Mouse (Mus musculus) forebrain, postnatal 0 days (tissue): ENCODE results near the gene Rhox4e. TPM values are rescaled to one million over a fixed set of nuclear protein-coding genes. Genes with fewer than 3 reads are reported as not detected.
"Not testable (repeated sequence)": the region's sequence is repeated elsewhere in the genome, so short reads cannot be mapped to it uniquely, and the experiment has no call there.

Experiments
- ATAC-seq: fragments of 200-750 bp; cut with Nextera tagmentation; 2 replicates; pipeline ENCODE4 v1.8.0; 2017; ENCODE audit warnings: mild to moderate bottlenecking, moderate library complexity
- DNase-seq: peaks from one replicate; pipeline ENCODE4 v3.0.0-alpha.2; 2015
- H3K27ac ChIP-seq: fragments of 300-500 bp; sonication (generic); 2 replicates; pipeline ENCODE4 v1.5.1; 2014; ENCODE audit warnings: low read depth, mild to moderate bottlenecking, antibody characterized with exemption, low read length, moderate library complexity, mixed read lengths
- H3K27me3 ChIP-seq: fragments of 300-500 bp; sonication (generic); 2 replicates; pipeline ENCODE4 v1.6.1; 2014; ENCODE audit warnings: mild to moderate bottlenecking, low read length, mixed read lengths; ENCODE audit not compliant: insufficient read depth
- H3K36me3 ChIP-seq: fragments of 300-500 bp; sonication (generic); 2 replicates; pipeline ENCODE4 v1.6.1; 2014; ENCODE audit warnings: mild to moderate bottlenecking, moderate library complexity; ENCODE audit not compliant: insufficient read depth
- H3K4me1 ChIP-seq: fragments of 300-500 bp; sonication (generic); 2 replicates; pipeline ENCODE4 v1.6.1; 2014; ENCODE audit warnings: antibody characterized with exemption; ENCODE audit not compliant: insufficient read depth
- H3K4me2 ChIP-seq: fragments of 300-500 bp; sonication (generic); 2 replicates; pipeline ENCODE4 v1.6.1; 2014; ENCODE audit warnings: low read depth, mild to moderate bottlenecking, moderate library complexity
- H3K4me3 ChIP-seq: fragments of 300-500 bp; sonication (generic); 2 replicates; pipeline ENCODE4 v1.5.1; 2014; ENCODE audit warnings: low read depth, low read length, mixed read lengths
- H3K9ac ChIP-seq: fragments of 300-500 bp; sonication (generic); 2 replicates; pipeline ENCODE4 v1.6.1; 2014; ENCODE audit warnings: mild to moderate bottlenecking
- H3K9me3 ChIP-seq: fragments of 300-500 bp; sonication (generic); 2 replicates; pipeline ENCODE4 v1.6.1; 2016; ENCODE audit warnings: low read length
- WGBS: fragments of 180-500 bp; shearing (Covaris S2); extraction: QIAGEN DNeasy Blood & Tissue Kit; methylation state at CpG from one replicate; pipeline ENCODE4 v1.1.7; 2014; 5-methylcytosine and 5-hydroxymethylcytosine counted together
- polyA plus RNA-seq: library from polyadenylated mRNA; unstranded; fragments of >200 nt; fragmentation: Nextera tagmentation; extraction: Ambion mirVana; gene quantifications from 2 replicates; pipeline ENCODE4 v1.2.1, GENCODE M21; 2015
- total RNA-seq: library from RNA; depleted of rRNA; stranded (reverse); fragments of >200 nt; gene quantifications from 2 replicates; pipeline ENCODE4 v1.2.3, GENCODE M21; 2014; rRNA removed

Rhox4e gene
- not detected in 2 replicates for total RNA-seq
- polyA plus RNA-seq: not detected in 2 replicates

DNA sequence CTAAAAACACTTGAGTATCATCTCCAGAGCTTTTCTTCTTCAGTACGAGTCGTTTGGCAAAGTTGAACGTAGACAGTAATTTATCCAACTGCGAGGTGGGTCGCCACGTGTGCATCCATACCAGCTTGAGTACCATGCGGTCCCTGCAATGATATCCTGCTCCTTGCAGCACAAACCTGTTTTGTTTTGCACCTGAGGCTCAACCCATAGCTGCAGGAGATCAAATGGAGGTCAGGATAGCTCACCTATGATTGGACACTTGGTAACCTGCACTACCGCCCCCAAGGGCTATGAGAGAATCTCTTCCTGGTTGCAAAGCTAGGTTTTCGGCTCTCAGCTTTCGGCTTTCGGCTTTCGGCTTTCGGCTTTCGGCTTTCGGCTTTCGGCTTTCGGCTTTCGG lies at the start of gene Rhox4e:
Rhox4e (plus strand) TSS at position 301 of the 400 bp plus-strand sequence.
- not testable (repeated sequence) for H3K9ac ChIP-seq, H3K27ac ChIP-seq, H3K9me3 ChIP-seq, DNase-seq, H3K4me3 ChIP-seq, H3K36me3 ChIP-seq, ATAC-seq, H3K27me3 ChIP-seq, H3K4me1 ChIP-seq, H3K4me2 ChIP-seq
- WGBS: 94% methylated on average over 10 of the region's 18 CpGs

DNA sequence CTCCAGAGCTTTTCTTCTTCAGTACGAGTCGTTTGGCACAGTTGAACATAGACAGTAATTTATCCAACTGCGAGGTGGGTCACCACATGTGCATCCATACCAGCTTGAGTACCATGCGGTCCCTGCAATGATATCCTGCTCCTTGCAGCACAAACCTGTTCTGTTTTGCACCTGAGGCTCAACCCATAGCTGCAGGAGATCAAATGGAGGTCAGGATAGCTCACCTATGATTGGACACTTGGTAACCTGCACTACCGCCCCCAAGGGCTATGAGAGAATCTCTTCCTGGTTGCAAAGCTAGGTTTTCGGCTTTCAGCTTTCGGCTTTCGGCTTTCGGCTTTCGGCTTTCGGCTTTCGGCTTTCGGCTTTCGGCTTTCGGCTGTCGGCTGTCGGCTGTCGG lies 43.2 kb upstream of the Rhox4e start, which contains the start of gene Rhox4d:
Rhox4d (plus strand) TSS at position 301 of the 400 bp plus-strand sequence.
- H3K4me2 ChIP-seq, H3K4me3 ChIP-seq, H3K36me3 ChIP-seq, DNase-seq, H3K27ac ChIP-seq, H3K27me3 ChIP-seq, ATAC-seq, H3K9me3 ChIP-seq, H3K4me1 ChIP-seq, H3K9ac ChIP-seq: not testable (repeated sequence)
- WGBS: 92% methylated on average over 16 of the region's 18 CpGs

DNA sequence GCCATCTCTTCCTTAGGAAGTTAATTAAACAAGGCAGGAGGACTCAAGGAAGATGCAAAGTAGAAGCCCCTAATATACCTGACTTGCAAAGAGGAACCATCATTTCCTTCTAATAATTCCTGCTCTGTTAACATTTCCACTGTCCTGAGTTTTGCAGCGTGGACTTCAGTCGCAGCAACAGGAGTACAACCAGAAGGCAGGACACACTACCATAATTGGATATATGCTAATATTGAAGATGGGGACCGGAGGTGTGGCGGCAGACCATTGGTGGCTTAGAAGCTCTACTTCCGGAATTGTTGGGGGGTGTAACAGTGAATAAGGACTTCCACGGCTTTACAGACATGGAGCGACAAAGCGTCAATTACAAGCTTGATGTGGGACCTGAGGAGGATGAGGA lies 27.1 kb upstream of the Rhox4e start, which contains the start of gene Rhox2e:
Rhox2e (plus strand) TSS at position 301 of the 400 bp plus-strand sequence.
- DNase-seq, H3K4me1 ChIP-seq, ATAC-seq, H3K9me3 ChIP-seq, H3K4me3 ChIP-seq, H3K4me2 ChIP-seq, H3K27ac ChIP-seq, H3K9ac ChIP-seq, H3K36me3 ChIP-seq, H3K27me3 ChIP-seq: not testable (repeated sequence)
- WGBS: 88% methylated on average over 2 of the region's 8 CpGs

DNA sequence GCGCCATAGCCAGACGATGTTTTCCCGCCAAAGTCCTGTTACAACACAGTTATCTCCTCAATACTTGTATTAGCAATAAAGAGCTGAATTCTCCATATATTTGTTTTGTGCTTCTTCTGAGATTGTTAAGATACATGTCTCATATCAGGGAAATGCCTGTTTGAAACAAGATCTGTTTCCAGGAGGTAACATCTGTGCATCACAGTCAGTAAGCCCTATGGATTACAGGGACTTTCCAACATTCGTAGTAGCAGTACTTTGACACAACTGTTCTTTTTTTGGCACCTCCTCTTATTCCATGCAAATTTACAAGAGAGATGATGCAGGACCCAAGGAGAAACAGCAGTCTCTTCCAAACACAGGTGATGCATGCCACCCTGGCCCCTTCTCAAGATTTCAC lies 15.5 kb upstream of the Rhox4e start, which contains the start of gene Rhox3e:
Rhox3e (plus strand) TSS at position 301 of the 400 bp plus-strand sequence.
- DNase-seq, ATAC-seq, H3K9ac ChIP-seq, H3K27me3 ChIP-seq, H3K9me3 ChIP-seq, H3K36me3 ChIP-seq, H3K4me2 ChIP-seq, H3K27ac ChIP-seq, H3K4me3 ChIP-seq, H3K4me1 ChIP-seq: not testable (repeated sequence)
- 100% methylated on average over 1 of the region's 4 CpGs for WGBS

DNA sequence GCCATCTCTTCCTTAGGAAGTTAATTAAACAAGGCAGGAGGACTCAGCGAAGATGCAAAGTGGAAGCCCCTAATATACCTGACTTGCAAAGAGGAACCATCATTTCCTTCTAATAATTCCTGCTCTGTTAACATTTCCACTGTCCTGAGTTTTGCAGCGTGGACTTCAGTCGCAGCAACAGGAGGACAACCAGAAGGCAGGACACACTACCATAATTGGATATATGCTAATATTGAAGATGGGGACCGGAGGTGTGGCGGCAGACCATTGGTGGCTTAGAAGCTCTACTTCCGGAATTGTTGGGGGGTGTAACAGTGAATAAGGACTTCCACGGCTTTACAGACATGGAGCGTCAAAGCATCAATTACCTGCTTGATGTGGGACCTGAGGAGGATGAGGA lies 13.9 kb downstream of the Rhox4e start, which contains the start of gene Rhox2f:
Rhox2f (plus strand) TSS at position 301 of the 400 bp plus-strand sequence.
- WGBS: 89% methylated on average over 6 of the region's 8 CpGs
- not testable (repeated sequence) for ATAC-seq, H3K27me3 ChIP-seq, H3K4me1 ChIP-seq, H3K4me2 ChIP-seq, H3K36me3 ChIP-seq, H3K9me3 ChIP-seq, H3K9ac ChIP-seq, H3K27ac ChIP-seq, DNase-seq, H3K4me3 ChIP-seq

DNA sequence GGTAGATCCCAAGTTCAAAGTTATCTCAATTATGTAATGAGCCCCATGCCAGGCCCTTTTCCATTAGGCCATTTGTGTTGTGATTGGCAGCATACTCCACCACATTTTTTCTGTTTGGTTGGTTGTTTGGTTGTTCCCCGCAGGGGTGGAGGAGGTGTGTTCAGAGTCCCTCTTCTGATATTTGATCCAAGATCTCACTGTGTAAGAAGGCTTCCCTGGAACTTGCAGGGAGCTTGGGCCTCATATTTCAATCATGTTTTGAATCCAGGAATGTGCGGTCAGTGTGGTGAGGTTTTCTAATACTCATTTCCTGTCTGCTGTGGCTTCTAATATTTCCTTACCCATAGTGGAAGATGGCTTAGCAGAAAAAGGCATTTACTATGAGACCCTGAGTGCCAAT lies 15.4 kb downstream of the Rhox4e start:
- not testable (repeated sequence) for H3K9ac ChIP-seq, H3K4me1 ChIP-seq, H3K36me3 ChIP-seq, H3K9me3 ChIP-seq, H3K27me3 ChIP-seq, H3K27ac ChIP-seq, H3K4me2 ChIP-seq, DNase-seq, H3K4me3 ChIP-seq, ATAC-seq
- 49% methylated on average over 2 of the region's 2 CpGs for WGBS

DNA sequence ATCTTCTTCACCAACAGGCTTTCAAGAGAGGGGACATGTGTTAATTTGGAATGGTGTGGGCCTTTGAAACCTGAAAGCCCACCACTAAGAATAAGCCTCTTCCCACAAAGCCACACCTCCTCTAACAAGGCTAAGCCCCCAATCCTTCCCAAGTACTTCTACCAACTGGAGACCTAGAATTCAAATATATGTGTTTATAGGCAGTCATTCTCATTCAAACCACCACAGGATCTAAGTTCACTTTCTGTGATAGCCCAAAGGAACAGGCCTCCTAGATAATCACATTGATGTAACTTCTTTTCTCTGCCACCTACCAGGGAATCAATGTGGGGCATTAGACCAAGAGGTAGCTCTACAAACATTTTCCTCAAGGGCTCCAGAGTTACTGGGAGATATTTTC lies 23.5 kb downstream of the Rhox4e start, which contains the start of gene Rhox3f:
Rhox3f (plus strand) TSS at position 301 of the 400 bp plus-strand sequence.
- H3K27me3 ChIP-seq, DNase-seq, H3K4me3 ChIP-seq, H3K9ac ChIP-seq, H3K9me3 ChIP-seq, H3K36me3 ChIP-seq, H3K4me2 ChIP-seq, H3K27ac ChIP-seq, H3K4me1 ChIP-seq, ATAC-seq: not testable (repeated sequence)

DNA sequence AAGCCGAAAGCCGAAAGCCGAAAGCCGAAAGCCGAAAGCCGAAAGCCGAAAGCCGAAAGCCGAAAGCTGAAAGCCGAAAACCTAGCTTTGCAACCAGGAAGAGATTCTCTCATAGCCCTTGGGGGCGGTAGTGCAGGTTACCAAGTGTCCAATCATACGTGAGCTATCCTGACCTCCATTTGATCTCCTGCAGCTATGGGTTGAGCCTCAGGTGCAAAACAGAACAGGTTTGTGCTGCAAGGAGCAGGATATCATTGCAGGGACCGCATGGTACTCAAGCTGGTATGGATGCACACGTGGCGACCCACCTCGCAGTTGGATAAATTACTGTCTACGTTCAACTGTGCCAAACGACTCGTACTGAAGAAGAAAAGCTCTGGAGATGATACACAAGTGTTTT lies 50.4 kb downstream of the Rhox4e start, which contains the start of gene Rhox4f:
Rhox4f (minus strand) TSS at position 101 of the 400 bp plus-strand sequence.
- H3K4me3 ChIP-seq, ATAC-seq, DNase-seq, H3K4me2 ChIP-seq, H3K4me1 ChIP-seq, H3K9ac ChIP-seq, H3K27ac ChIP-seq, H3K36me3 ChIP-seq, H3K27me3 ChIP-seq, H3K9me3 ChIP-seq: not testable (repeated sequence)
- WGBS: 95% methylated on average over 15 of the region's 19 CpGs

Other genes starting within 250 kb of the Rhox4e start
- gene Rhox3a2, start 177.4 kb upstream of the Rhox4e start, total RNA-seq: not detected in 2 replicates
- gene Rhox3a2, start 177.4 kb upstream of the Rhox4e start, polyA plus RNA-seq: not detected in 2 replicates
- not detected in 2 replicates for gene Rhox4a2, start 166.6 kb upstream of the Rhox4e start, total RNA-seq
- not detected in 2 replicates for gene Rhox4a2, start 166.6 kb upstream of the Rhox4e start, polyA plus RNA-seq
- gene Rhox2b, start 145.3 kb upstream of the Rhox4e start, total RNA-seq: not detected in 2 replicates
- not detected in 2 replicates for gene Rhox2b, start 145.3 kb upstream of the Rhox4e start, polyA plus RNA-seq
- gene Rhox4b, start 124.9 kb upstream of the Rhox4e start, total RNA-seq: not detected in 2 replicates
- gene Rhox4b, start 124.9 kb upstream of the Rhox4e start, polyA plus RNA-seq: not detected in 2 replicates
- not detected in 2 replicates for gene Rhox2c, start 103.7 kb upstream of the Rhox4e start, total RNA-seq
- gene Rhox2c, start 103.7 kb upstream of the Rhox4e start, polyA plus RNA-seq: not detected in 2 replicates
- gene Rhox3c, start 98.8 kb upstream of the Rhox4e start, total RNA-seq: not detected in 2 replicates
- not detected in 2 replicates for gene Rhox3c, start 98.8 kb upstream of the Rhox4e start, polyA plus RNA-seq
- not detected in 2 replicates for gene Rhox4c, start 77.1 kb upstream of the Rhox4e start, total RNA-seq
- not detected in 2 replicates for gene Rhox4c, start 77.1 kb upstream of the Rhox4e start, polyA plus RNA-seq
- not detected in 2 replicates for gene Rhox2d, start 64.0 kb upstream of the Rhox4e start, total RNA-seq
- not detected in 2 replicates for gene Rhox2d, start 64.0 kb upstream of the Rhox4e start, polyA plus RNA-seq
- not detected in 2 replicates for gene Rhox4d, start 43.1 kb upstream of the Rhox4e start, total RNA-seq
- gene Rhox4d, start 43.1 kb upstream of the Rhox4e start, polyA plus RNA-seq: not detected in 2 replicates
- gene Rhox2e, start 27.0 kb upstream of the Rhox4e start, total RNA-seq: not detected in 2 replicates
- gene Rhox2e, start 27.0 kb upstream of the Rhox4e start, polyA plus RNA-seq: not detected in 2 replicates
- gene Rhox3e, start 15.4 kb upstream of the Rhox4e start, total RNA-seq: not detected in 2 replicates
- not detected in 2 replicates for gene Rhox3e, start 15.4 kb upstream of the Rhox4e start, polyA plus RNA-seq
- gene Rhox2f, start 14.0 kb downstream of the Rhox4e start, total RNA-seq: not detected in 2 replicates
- gene Rhox2f, start 14.0 kb downstream of the Rhox4e start, polyA plus RNA-seq: not detected in 2 replicates
- gene Rhox3f, start 23.6 kb downstream of the Rhox4e start, total RNA-seq: not detected in 2 replicates
- gene Rhox3f, start 23.6 kb downstream of the Rhox4e start, polyA plus RNA-seq: not detected in 2 replicates
- not detected in 2 replicates for gene Rhox4f, start 50.3 kb downstream of the Rhox4e start, total RNA-seq
- not detected in 2 replicates for gene Rhox4f, start 50.3 kb downstream of the Rhox4e start, polyA plus RNA-seq
- gene Rhox3g, start 71.2 kb downstream of the Rhox4e start, total RNA-seq: not detected in 2 replicates
- gene Rhox3g, start 71.2 kb downstream of the Rhox4e start, polyA plus RNA-seq: not detected in 2 replicates
- gene Rhox2g, start 86.1 kb downstream of the Rhox4e start, total RNA-seq: not detected in 2 replicates
- gene Rhox2g, start 86.1 kb downstream of the Rhox4e start, polyA plus RNA-seq: not detected in 2 replicates
- not detected in 2 replicates for gene Rhox4g, start 93.9 kb downstream of the Rhox4e start, total RNA-seq
- not detected in 2 replicates for gene Rhox4g, start 93.9 kb downstream of the Rhox4e start, polyA plus RNA-seq
- gene Rhox3h, start 111.4 kb downstream of the Rhox4e start, total RNA-seq: not detected in 2 replicates
- gene Rhox3h, start 111.4 kb downstream of the Rhox4e start, polyA plus RNA-seq: not detected in 2 replicates
- not detected in 2 replicates for gene Rhox2h, start 115.9 kb downstream of the Rhox4e start, total RNA-seq
- gene Rhox2h, start 115.9 kb downstream of the Rhox4e start, polyA plus RNA-seq: not detected in 2 replicates
- not detected in 2 replicates for gene Rhox5, start 247.4 kb downstream of the Rhox4e start, total RNA-seq
- gene Rhox5, start 247.4 kb downstream of the Rhox4e start, polyA plus RNA-seq: 0.65 and 0.70 TPM in 2 replicates